Mouse (Mus musculus): Measurements from ENCODE around the gene Lmna. TPM values are rescaled to one million over a fixed set of nuclear protein-coding genes. Genes with fewer than 3 reads are reported as not detected.
A peak's percentile ranks its signal among the peaks of the same experiment; 100 is the strongest.

The Lmna gene
- total RNA-seq, 2 experiments from 2014 or later: 0.41 TPM; not detected in 1

- no peak for ATAC-seq (replicated peaks; ENCODE audit: poor library complexity, severe bottlenecking)
Measured at GRCm38 (mm10) chr3:88525021-88525420, 15.3 kb upstream of the Lmna start.

DNA sequence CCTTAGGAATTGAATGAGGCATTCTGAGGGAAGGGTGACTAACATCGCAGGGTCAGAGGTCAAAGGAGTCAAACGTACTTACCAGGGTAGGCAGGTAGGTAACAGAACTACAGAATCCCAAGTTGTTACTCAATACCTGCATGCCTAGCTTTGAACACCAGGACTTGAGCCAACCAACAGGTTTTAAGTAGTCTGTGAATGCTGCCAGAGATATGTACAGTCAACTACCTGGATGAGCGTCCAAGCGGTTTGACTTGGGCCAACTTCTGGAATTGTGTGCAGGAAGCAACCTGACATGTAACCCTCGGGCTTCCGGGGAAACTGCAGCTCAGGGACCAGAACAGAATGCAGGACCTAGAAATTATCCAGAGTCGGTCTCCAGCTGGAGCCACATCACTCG is 13.3 kb upstream of the Lmna start:
- ATAC-seq (replicated peaks; ENCODE audit: poor library complexity, severe bottlenecking): no peak

DNA sequence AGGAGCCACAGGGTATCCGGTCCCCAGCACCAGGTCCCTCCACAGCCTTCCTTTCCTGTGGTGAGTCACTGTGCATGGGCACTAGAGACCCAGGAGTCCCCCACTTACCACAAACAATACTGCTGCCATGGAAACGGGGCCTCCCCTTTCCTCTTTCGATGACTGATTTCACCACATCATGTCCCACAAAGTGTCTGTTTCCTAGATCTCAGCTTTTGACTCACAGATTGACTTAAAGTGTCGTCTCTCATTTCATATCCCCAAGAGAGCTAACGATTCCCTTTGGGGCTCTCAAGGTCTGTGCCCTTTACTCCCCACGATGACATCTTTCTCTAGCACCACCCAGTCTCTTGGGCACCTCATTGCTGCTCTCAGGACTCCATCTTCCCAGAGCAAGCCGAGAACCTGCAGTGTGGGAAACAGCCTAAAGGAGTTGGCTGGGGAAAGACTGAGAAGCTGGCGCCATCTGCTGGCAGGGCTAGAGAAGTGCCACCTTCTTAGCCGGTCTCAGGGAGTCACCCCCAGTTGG is 12.1 kb upstream of the Lmna start:
- ATAC-seq (replicated peaks; ENCODE audit: poor library complexity, severe bottlenecking): peak; percentile 94

- ATAC-seq (replicated peaks; ENCODE audit: poor library complexity, severe bottlenecking): no peak
Measured at GRCm38 (mm10) chr3:88521156-88521555, 11.4 kb upstream of the Lmna start.

- no peak for ATAC-seq (replicated peaks; ENCODE audit: poor library complexity, severe bottlenecking)
Measured at GRCm38 (mm10) chr3:88520078-88520477, 10.3 kb upstream of the Lmna start.

DNA sequence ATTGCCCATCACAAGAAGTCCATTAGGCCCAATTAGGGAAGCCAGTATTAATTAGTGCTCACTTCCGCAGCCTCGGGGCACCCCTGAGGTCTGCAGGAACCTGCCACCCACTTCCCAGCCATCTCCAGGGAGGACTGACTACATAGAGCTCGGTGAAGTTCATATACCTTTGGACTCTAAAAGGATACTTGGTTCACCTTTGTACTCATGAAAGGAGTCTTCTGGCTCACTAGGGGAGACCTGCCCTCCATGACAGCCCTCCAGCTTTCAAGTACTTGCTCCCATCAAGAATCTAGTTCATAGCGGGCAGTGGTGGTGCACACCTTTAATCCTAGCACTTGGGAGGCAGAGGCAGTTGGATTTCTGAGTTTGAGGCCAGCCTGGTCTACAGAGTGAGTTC is 8.7 kb upstream of the Lmna start:
- no peak for ATAC-seq (replicated peaks; ENCODE audit: poor library complexity, severe bottlenecking)

DNA sequence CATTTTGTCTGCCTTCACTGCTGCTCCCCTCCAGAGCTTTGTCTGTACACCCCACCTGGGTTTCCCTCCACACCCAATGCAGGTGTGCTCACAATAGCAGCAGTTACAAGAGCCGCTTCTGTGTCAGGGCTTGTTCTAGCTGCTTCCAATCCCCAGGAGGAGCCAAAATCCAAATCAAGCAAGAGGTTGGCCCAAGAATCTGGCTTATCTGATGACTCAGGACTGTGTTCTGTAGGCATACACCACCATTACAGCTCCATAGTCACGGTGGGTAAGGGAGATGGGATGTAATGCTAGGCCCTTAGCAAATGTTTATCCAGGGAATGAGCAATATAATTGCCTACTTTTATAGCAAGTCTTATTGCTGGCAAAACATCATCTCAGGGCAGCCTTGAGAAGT is 6.7 kb upstream of the Lmna start:
- no peak for ATAC-seq (replicated peaks; ENCODE audit: poor library complexity, severe bottlenecking)

- ATAC-seq (replicated peaks; ENCODE audit: poor library complexity, severe bottlenecking): no peak
Measured at GRCm38 (mm10) chr3:88515095-88515386, 5.3 kb upstream of the Lmna start.

GRCm38 (mm10) chr3:88514231-88515094 is 4.7 kb upstream of the Lmna start:
- ATAC-seq (replicated peaks; ENCODE audit: poor library complexity, severe bottlenecking): no peak

- ATAC-seq (replicated peaks; ENCODE audit: poor library complexity, severe bottlenecking): peak; percentile 26
Measured at GRCm38 (mm10) chr3:88513546-88514115, 3.9 kb upstream of the Lmna start.

DNA sequence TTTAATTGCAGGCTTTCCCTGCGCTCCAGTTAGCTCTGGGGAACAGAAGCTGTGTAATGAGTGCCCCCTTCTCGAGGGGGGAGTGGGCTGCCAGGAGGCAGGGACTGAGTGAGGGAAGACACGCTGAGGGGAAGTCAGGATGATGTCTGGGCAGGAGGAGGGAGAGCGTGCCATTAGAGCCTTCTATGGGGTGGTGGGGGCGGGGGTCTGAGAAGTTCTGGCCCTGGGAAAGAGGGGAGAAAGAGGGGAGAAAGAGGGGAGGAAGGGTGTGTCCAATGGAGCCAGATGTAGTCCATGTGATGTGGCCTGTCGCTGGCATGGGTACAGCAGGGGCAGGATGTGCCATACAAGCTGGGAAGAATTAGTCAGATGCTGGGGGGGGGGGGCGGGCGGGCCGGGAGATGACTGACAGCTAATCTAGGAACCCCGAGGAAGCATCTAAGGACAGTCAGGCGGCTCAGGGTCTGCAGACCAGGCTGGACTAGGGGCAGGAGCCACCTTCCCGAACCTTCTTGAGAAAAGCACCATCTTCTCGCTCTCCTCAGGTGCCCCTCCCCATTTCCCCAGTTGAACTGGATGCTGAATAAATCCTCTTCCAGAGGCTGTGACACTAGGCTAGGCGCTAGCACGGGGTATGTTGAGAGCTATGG is 3.3 kb upstream of the Lmna start:
- ATAC-seq (replicated peaks; ENCODE audit: poor library complexity, severe bottlenecking): no peak

GRCm38 (mm10) chr3:88512141-88512895 is 2.6 kb upstream of the Lmna start:
- no peak for ATAC-seq (replicated peaks; ENCODE audit: poor library complexity, severe bottlenecking)

DNA sequence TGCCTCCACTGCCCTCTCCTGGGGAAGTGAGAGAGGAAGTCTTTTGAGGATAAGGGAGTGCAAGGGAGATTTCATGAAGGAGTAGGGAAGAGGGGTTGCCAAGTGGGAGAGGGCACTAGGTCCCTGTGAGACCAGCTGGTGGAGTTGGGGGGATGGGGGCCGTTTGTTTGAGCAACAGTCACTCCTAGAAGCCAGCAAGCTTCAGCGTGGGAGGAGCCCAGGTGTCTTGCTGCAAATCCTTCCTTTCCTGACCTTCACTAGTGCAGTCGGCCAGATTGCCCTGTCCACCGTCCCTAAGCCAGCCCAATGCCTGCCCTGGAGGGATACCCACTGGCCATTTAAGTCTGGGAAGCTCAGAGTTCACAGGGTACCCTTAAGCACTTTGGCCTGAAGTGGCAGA is 1.8 kb upstream of the Lmna start:
- no peak for ATAC-seq (replicated peaks; ENCODE audit: poor library complexity, severe bottlenecking)

DNA sequence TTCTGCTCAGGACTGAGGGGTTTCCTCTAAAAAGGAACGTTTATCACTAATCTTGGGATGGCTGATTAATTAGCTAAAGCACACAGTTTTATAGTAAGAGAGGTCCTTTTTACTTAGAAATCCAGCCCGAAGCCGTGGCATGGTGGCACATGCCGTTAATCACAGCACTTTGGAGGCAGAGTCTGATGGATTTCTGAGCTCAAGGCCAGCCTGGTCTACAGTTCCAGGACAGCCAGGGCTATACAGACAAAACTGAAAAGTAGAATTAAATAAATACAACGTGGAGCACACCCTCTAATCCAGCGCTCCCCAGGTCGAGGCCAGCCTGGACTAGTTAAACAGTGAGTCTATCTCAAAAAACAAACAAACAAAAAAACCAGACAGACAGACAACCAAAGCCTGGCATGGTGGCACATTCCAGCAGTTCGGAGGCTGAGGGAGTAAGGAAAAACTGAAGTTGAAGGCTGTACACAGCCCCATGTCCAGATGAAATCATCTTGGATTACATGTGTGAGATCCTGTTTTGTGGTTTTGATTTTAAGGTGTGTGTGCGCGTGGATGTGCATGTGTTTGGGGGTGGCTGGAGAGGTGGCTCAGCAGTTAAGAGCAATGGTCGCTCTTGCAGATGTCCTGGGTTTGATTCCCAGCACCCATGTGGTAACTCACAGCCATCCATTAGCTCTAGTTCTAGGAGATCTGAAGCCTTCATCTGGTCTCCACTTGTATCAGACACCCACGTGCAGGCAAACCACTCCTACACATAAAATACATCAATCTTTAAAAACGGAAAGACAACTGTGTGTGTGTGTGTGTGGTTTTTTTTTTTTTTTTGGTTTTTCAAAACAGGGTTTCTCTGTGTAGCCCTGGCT is 899 bp upstream of the Lmna start:
- ATAC-seq (replicated peaks; ENCODE audit: poor library complexity, severe bottlenecking): no peak

DNA sequence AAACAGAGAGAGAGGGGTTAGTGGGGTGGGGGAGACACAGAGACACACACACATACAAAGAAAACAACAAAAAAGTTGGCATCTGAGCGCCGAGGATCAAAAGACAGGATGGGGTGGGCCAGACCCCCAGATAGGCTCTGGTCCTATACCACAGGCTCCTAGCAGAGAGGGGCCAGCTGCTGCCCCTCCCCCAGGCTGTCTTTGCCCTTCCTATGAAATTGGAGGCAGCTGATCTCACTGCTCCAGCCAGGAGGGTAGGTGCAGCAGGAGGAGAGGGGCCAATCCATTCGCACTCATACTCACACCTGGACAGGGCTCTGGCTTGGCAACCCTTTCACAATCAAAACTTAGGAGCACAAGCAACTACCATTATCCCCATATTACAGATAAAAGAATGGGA is 506 bp downstream of the Lmna start:
- no peak for ATAC-seq (replicated peaks; ENCODE audit: poor library complexity, severe bottlenecking)

DNA sequence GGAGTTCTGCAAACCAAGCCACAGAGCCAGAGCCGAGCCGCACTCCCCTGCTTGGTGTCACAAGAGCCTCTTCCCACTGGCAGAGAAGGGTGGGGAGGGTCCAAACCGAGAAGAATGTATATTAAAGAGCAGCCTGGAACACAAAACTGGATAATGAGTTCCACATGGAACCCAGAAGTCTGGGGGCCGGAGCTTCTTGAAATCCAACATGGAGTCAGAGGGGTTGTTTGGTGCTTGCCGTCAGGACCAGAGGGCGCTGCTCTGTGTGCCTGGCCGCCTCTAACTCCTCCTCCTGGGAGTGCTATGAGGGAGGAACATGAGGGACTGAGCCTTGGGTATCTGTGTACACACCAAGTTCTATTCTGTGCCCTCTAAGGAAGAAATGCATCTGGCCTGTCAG is 4.0 kb downstream of the Lmna start:
- ATAC-seq (replicated peaks; ENCODE audit: poor library complexity, severe bottlenecking): no peak

- no peak for ATAC-seq (replicated peaks; ENCODE audit: poor library complexity, severe bottlenecking)
Measured at GRCm38 (mm10) chr3:88505081-88505480, 4.7 kb downstream of the Lmna start.

DNA sequence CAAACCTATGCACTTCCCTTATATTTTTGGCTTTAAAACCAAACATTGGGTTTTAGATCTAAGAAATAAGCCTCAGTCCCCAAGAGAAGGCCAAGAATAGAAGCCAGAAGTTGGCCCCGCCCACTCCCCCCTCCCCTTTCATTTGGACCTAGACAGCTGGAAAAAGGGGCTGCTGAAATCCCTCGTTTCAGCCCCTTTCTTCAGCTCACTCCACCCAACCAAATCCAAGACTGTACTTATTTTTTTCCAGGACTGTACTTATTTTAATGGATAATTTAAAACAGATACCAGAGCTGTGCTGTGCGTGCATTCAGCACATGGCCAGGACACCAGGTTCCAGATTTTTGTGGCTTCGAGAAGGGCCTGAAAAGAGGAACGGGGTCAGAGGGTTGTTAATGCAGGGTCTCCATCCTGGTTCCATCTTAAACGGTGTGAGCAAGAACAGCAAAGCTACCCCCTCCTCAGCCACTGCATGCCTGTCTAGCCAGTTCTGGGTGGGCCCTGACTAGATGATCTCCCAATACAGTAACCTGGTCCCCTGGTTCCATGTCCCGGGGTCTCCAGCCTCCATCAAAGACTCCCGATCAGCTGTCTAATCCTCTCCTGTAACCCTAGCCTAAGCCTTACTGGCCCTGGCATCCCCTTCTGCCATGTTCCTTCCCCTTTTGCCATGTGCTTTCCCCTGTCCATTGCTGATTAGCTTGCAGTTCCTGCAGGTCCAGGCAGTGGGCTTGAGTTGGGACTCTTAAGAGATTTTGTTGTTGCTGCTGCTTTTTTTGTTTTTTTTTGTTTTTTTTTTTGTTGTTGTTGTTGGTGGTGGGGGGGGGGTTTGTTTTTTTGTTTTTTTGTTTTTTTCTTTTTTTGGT is 5.6 kb downstream of the Lmna start:
- ATAC-seq (replicated peaks; ENCODE audit: poor library complexity, severe bottlenecking): peak; percentile 45

DNA sequence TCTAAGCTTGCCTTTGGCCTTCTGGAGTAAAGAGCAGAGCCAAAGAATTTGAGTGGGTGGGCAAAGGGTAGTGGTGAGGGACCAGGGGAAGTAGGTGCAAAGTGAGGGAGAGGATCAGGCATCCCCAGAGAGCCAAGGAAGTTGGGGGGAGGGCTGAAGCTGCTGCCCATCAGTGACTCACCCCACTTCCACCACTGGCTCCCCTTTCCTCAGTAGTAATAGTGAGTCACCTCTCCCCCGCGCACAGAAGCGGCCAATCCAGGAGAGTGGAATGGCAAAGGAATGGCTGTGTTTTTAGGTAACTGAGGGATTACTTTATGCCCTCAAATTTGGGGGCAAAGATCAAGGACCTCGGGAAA is 6.3 kb downstream of the Lmna start:
- ATAC-seq (replicated peaks; ENCODE audit: poor library complexity, severe bottlenecking): peak; percentile 49
